Mouse (Mus musculus) hindbrain, embryonic 10.5 days (tissue): Measurements from ENCODE around the gene Armh1. TPM values are rescaled to one million over a fixed set of nuclear protein-coding genes. Genes with fewer than 3 reads are reported as not detected.

Experiments
- DNase-seq: peaks from one replicate; pipeline ENCODE4 v3.0.0-alpha.2; 2017; ENCODE audit warnings: low spot score
- H3K27ac ChIP-seq: fragments of 300-500 bp; sonication (generic); 2 replicates; pipeline ENCODE4 v1.5.1; 2016; ENCODE audit warnings: mild to moderate bottlenecking, moderate library complexity
- H3K27me3 ChIP-seq: fragments of 300-500 bp; sonication (generic); 2 replicates; pipeline ENCODE4 v1.6.1; 2016; ENCODE audit warnings: mild to moderate bottlenecking; ENCODE audit not compliant: poor library complexity, insufficient read depth, severe bottlenecking
- H3K36me3 ChIP-seq: fragments of 300-500 bp; sonication (generic); 2 replicates; pipeline ENCODE4 v1.6.1; 2016; ENCODE audit warnings: mild to moderate bottlenecking, moderate library complexity
- H3K4me1 ChIP-seq: fragments of 300-500 bp; sonication (generic); replicated peaks from 2 replicates; pipeline ENCODE4 v1.6.1; 2016; ENCODE audit warnings: mild to moderate bottlenecking
- H3K4me3 ChIP-seq: fragments of 300-500 bp; sonication (generic); 2 replicates; pipeline ENCODE4 v1.5.1; 2016; ENCODE audit warnings: mild to moderate bottlenecking, moderate library complexity
- H3K9me3 ChIP-seq: fragments of 300-500 bp; sonication (generic); 2 replicates; pipeline ENCODE4 v1.6.1; 2016; ENCODE audit warnings: mild to moderate bottlenecking, moderate library complexity
- WGBS: fragments of 180-500 bp; shearing (Covaris S2); methylation state at CpG from one replicate; pipeline ENCODE4 v1.1.7; 2016; 5-methylcytosine and 5-hydroxymethylcytosine counted together
- polyA plus RNA-seq: library from polyadenylated mRNA; unstranded; fragments of >200 nt; fragmentation: Nextera tagmentation; extraction: Ambion mirVana; gene quantifications from 2 replicates; pipeline ENCODE4 v1.2.1, GENCODE M21; 2016

Armh1 gene
- polyA plus RNA-seq, 1 experiment from 2014 or later = 0.39 TPM

DNA sequence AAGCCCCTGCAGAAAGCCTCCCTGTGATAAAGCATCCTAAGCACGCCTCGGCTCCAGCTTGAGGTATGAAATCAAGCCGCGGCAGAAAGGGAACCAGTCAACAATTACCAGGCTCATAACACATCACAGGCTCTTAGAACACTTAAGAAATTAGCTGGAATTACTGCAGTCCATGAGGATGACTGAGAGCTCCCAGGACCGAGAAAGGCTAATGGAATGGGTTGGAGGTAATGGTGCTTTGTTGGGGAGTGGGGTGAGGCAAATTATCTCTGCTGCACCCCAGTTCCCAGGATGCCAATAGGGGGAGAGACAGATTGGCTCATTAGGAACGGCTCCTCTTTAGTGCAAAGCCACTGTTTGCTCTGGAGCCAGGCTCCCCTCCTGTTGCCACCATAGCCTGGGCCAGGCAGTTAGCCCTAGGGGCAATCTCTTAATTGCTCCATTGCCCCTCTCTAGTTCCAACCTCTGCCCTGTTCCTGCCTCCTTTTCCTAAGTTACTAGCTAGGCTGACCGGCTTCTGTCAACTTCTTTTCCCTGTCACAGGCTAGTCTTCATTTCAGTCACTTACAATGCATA lies 17.7 kb downstream of the Armh1 start:
- H3K36me3 ChIP-seq = no peaks in the 10 kb centered on the region

DNA sequence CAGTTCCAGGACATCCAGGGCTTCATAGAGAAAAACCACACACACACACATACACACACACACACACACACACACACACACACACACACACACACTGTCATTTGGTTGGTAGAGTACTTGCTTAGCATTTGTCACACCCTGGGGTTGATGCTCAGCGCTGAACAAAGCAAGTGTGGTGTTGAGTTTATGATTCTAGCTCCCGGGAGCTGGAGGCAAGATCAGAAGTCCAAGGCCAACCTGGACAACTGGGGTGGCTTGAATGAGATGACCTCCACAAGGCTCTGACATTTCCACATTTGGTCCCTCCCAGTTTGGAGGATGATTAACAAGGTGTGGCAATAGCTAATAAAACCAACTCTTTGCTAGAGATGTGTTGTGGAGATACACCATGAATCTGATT lies 20.7 kb downstream of the Armh1 start:
- H3K27me3 ChIP-seq = no peaks in the 10 kb centered on the region
- H3K4me3 ChIP-seq = no peak overlapping the region
- DNase-seq = no peak
- WGBS = 88% methylated on average over 2 of the region's 2 CpGs
- 0 out of 2 replicates have a peak, but pooled peaks cover 6% of the 10 kb centered on the region for H3K4me1 ChIP-seq
- H3K9me3 ChIP-seq = no peaks in the 10 kb centered on the region
- H3K27ac ChIP-seq = no peak overlapping the region
- H3K36me3 ChIP-seq = no peaks in the 10 kb centered on the region

More for the DNA sequence above, 17.7 kb downstream of the Armh1 start:
- no peak for DNase-seq
- no peaks in the 10 kb centered on the region for H3K27me3 ChIP-seq
- 78% methylated on average over 7 of the region's 7 CpGs for WGBS
- H3K4me1 ChIP-seq = 0 out of 2 replicates have a peak, but pooled peaks cover 6% of the 10 kb centered on the region
- no peak overlapping the region for H3K4me3 ChIP-seq
- no peaks in the 10 kb centered on the region for H3K9me3 ChIP-seq
- H3K27ac ChIP-seq = no peak overlapping the region

DNA sequence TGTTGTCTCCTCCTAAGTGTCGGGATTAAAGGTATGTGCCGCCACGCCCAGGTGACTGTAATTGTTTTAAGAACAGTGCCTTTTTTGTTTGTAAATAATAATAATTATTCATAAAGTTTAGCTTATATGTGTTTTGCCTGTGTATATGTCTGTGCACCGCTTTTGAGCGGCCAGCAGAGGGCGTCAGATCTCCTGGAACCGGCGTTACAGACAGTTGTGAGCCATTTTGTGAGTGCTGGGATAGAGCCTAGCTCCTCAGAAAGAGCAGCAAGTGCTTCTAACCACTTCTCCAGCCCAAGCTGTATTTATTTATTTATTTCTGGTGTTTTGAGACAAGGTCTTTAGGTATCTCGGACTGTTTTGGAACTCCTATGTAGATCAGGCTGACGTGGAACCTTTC lies 21.6 kb downstream of the Armh1 start:
- no peak for DNase-seq
- WGBS = 52% methylated on average over 10 of the region's 10 CpGs

DNA sequence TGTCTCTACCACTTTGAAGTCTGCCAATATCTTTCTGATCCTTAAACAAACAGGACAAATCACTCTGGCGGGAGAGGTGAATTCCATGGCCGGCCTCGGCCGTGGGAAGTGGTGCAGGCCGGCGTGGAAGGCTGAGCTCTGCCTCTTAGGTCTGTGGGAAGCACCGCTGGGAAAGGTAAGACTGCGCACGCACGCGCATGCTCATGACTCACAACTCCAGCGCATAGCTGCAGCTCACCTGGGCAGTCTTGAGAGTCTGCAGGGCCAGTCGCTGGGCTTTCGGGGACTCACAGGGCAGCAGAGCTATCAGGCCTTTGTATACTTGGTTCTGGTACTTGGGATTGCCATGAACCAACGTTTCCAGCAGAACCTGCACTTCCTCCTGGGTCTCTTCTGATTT lies 22.3 kb downstream of the Armh1 start:
- Histone ChIP-seq H3K27ac (no peak overlapping the region), H3K4me3 (no peak overlapping the region), H3K27me3 (no peaks in the 10 kb centered on the region), H3K9me3 (no peaks in the 10 kb centered on the region), H3K4me1 (peaks cover 5% of the 10 kb centered on the region; the same call in 1 of the 2 replicates), H3K36me3 (no peaks in the 10 kb centered on the region)
- DNase-seq = no peak
- WGBS = 71% methylated on average over 15 of the region's 15 CpGs

More for the DNA sequence above, 21.6 kb downstream of the Armh1 start:
- H3K27me3 ChIP-seq = no peaks in the 10 kb centered on the region
- no peak overlapping the region for H3K4me3 ChIP-seq
- no peak overlapping the region for H3K27ac ChIP-seq
- no peaks in the 10 kb centered on the region for H3K9me3 ChIP-seq
- no peaks in the 10 kb centered on the region for H3K36me3 ChIP-seq
- 0 out of 2 replicates have a peak, but pooled peaks cover 3% of the 10 kb centered on the region for H3K4me1 ChIP-seq

DNA sequence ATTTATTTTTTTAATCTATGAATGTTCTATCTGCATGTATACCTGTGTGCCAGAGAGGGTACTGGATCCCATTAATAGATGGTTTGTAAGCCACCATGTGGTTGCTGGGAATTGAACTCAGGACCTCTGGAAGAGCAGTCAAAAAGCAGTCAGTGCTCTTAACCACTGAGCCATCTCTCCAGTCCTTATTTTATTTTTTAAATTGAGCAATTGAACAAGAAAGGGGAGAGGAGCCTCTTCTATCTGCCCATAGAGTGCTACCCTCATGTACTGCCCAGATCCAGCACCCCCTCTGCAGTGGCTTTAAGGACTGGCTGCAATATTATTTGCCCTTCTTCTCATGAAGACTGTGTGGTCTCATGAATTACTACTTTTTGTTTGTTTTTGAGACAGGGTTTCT lies 26.7 kb downstream of the Armh1 start:
- Histone ChIP-seq H3K36me3 (no peaks in the 10 kb centered on the region), H3K27ac (no peak overlapping the region), H3K4me1 (peaks cover 6% of the 10 kb centered on the region; the same call in 1 of the 2 replicates), H3K27me3 (no peaks in the 10 kb centered on the region), H3K4me3 (no peak overlapping the region), H3K9me3 (no peaks in the 10 kb centered on the region)
- DNase-seq = no peak

DNA sequence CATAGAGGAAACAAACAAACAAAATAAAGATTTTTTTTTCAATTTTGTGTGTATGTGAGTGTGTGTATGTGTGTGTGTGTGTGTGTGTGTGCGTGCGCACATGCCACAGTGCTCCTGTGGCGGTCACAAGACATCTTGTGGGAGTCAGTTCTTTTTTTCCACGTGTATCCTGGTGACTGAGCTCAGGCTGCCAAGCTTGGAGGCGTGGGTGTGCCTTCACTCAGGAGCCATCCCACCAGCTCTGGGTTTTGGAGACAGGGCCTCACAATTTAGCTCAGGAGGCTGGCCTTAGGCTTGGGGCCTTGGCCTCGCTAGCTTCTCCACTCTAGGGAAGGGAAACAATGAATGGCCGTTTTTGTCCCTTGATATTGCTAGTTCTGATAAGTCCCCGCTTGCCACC lies 27.8 kb downstream of the Armh1 start:
- H3K9me3 ChIP-seq = no peaks in the 10 kb centered on the region
- 78% methylated on average over 8 of the region's 8 CpGs for WGBS
- H3K36me3 ChIP-seq = no peaks in the 10 kb centered on the region
- no peak for DNase-seq
- peaks cover 6% of the 10 kb centered on the region; the same call in 1 of the 2 replicates for H3K4me1 ChIP-seq
- H3K27me3 ChIP-seq = no peaks in the 10 kb centered on the region
- H3K4me3 ChIP-seq = no peak overlapping the region
- no peak overlapping the region for H3K27ac ChIP-seq

DNA sequence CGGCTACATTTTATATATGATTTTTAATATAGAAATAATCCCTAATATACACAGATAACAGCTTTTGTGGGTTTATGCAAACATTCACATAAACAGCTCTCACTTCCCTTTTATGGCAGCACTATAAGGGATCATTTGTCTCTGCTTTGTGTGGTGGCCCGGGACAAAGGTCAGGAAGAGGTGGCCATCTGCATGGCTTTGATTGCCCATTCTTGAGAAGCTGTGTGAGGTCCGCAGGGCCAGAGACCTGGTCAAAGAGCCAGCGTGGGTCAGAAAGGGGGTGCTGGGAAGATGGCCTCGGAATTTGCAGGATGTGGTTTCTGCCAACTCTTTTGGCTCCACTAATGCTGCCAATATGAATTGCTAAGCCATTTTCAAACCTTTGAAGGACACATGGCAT lies 28.9 kb downstream of the Armh1 start:
- WGBS = 51% methylated on average over 5 of the region's 5 CpGs
- peaks cover 6% of the 10 kb centered on the region; the same call in 1 of the 2 replicates for H3K4me1 ChIP-seq
- H3K9me3 ChIP-seq = no peaks in the 10 kb centered on the region
- H3K4me3 ChIP-seq = no peak overlapping the region
- H3K27ac ChIP-seq = no peak overlapping the region
- no peak for DNase-seq
- no peaks in the 10 kb centered on the region for H3K27me3 ChIP-seq
- H3K36me3 ChIP-seq = no peaks in the 10 kb centered on the region

DNA sequence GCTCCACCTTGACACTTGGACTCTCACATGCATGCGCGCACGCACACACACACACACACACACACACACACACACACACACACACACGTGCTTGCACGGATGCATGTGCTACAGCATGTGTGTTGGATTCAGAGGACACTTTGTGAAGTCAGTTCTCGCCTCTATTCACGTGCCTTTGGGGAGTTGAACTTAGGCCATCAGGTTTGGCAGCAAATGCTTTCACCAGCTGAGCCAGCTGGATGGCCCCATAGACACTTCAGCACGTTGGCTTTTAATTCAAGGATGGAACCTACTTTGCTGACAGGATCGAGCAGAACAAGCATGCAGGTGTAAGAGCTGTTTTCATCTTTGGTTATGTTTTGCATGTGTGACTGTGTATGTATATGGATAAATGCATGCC lies 30.1 kb downstream of the Armh1 start:
- no peak overlapping the region for H3K4me3 ChIP-seq
- H3K27me3 ChIP-seq = no peaks in the 10 kb centered on the region
- DNase-seq = no peak
- no peaks in the 10 kb centered on the region for H3K9me3 ChIP-seq
- no peak overlapping the region for H3K27ac ChIP-seq
- 83% methylated on average over 9 of the region's 9 CpGs for WGBS
- H3K36me3 ChIP-seq = no peaks in the 10 kb centered on the region
- peaks cover 6% of the 10 kb centered on the region; the same call in 1 of the 2 replicates for H3K4me1 ChIP-seq

DNA sequence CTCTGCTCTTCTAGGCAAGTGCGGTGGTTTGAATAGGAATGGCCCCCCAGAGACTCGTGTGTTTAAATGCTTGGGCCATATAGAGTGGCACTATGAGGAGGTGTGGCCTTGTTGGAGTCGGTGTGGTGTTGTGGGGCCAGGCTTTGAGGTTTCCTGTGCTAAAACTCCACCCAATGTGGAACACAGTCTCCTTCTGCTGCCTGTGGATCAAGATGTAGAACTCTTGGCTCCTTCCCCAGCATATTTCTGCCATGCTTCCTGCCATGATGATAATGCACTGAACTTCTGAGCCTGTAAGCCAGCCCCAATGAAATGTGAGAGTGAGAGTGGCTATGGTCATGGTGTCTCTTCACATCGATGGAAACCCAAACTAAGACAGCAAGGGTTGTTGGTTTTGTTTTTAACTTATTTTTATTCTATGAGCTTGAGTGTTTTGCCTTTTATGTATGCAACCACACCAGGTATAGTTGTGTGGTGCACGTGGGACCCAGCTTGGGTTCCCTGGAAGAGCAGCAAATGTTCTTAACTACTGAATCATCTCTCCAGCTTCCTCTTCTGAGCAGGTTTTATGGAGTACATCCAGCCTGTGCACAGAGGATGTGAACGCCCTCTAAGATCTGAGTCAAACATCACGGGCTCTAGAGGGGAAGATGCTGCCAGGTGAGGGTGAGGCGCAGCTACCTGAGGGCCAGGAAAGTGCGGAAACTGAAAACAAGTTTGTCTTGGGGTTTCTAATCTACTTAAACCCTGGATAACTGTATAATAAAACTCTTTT lies 31.0 kb downstream of the Armh1 start:
- H3K9me3 ChIP-seq = no peaks in the 10 kb centered on the region
- no peak overlapping the region for H3K4me3 ChIP-seq
- WGBS = 81% methylated on average over 9 of the region's 9 CpGs
- peaks cover 6% of the 10 kb centered on the region; the same call in 1 of the 2 replicates for H3K4me1 ChIP-seq
- H3K27ac ChIP-seq = no peak overlapping the region
- H3K36me3 ChIP-seq = no peaks in the 10 kb centered on the region
- DNase-seq = no peak
- H3K27me3 ChIP-seq = no peaks in the 10 kb centered on the region

DNA sequence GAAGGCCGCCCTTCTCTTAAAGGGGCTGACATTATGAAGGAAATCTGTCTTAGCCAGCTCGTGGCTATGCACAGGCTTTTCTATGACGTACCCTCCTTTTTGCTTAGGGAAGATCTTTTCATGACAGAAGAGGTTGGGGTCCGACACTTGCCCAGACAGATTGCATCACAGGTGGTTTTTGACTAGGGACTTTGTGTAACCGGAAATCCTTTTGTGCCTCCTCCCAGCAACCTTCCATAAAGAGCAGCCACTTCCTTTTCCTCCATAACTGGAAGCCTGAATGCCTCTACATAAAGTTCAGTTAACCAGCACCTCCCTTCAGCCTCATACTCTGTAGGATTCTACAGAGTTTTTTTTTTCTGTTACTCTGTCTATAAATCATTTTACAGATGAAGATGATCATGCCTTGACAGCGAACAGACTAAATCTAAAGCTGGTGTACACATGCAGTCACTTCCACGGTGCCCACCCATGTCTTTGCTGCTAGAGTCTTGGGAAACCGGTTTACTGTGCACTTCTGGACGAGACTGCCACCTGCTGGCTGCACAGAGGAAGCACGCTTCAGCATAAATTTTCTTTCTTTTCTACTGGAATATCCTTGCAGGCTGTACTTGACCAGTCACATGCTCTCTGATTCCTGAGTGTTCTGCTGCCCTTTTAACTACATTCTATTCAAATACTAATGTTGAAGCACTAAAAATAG lies 33.3 kb downstream of the Armh1 start:
- WGBS = 42% methylated on average over 10 of the region's 10 CpGs
- H3K4me3 ChIP-seq = no peak overlapping the region
- no peak overlapping the region for H3K27ac ChIP-seq
- H3K9me3 ChIP-seq = no peaks in the 10 kb centered on the region
- H3K27me3 ChIP-seq = no peaks in the 10 kb centered on the region
- peak; percentile 53 for DNase-seq
- H3K36me3 ChIP-seq = no peaks in the 10 kb centered on the region
- H3K4me1 ChIP-seq = no peaks in the 10 kb centered on the region

DNA sequence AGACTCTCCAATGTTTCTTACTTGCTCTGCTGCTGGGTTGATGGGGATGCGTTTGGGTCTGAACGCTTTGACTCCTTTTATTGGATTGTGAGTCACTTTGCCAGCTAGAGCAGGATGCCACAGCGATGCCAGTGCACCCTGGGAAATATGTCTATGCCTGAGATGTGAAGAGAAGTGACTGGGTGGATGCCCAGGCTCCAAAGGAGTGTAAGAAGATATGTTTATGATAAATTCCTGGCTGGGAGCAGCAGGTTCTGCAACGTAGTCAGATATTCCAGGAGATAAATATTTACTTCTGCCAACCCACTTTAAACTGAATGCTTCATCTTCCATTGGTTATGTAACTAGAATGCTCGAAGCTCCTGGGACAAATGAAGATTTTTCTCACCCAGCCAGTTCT lies 34.9 kb downstream of the Armh1 start:
- Histone ChIP-seq H3K4me1 (no peaks in the 10 kb centered on the region; the same call in 1 of the 2 replicates), H3K36me3 (no peaks in the 10 kb centered on the region), H3K4me3 (no peak overlapping the region), H3K27ac (no peak overlapping the region), H3K9me3 (no peaks in the 10 kb centered on the region), H3K27me3 (no peaks in the 10 kb centered on the region)
- DNase-seq = no peak
- 83% methylated on average over 5 of the region's 5 CpGs for WGBS

DNA sequence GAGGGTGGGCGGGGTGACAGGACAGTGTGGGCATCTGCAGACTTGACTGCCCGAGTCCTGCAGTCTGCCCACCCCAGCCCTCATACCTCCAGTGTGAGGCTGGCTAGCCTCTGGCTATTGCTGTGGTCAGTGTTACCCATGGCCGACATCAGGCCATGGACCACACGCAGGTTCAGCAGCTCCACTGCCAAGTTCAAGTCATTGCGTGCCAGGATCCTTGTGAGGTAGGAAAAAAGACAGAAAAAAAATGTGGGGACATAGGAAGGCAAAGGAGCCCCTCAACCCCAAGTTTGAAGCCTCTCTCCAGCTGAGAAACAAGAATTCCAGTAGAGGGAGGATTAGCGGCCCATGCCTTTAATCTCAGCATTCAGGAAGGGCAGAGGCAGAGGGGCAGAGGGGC lies 37.7 kb downstream of the Armh1 start:
- Histone ChIP-seq H3K27ac (no peak overlapping the region), H3K9me3 (no peaks in the 10 kb centered on the region), H3K36me3 (no peaks in the 10 kb centered on the region), H3K4me1 (no peaks in the 10 kb centered on the region; the same call in 1 of the 2 replicates), H3K27me3 (0 out of 2 replicates have a peak, but pooled peaks cover 5% of the 10 kb centered on the region), H3K4me3 (no peak overlapping the region)
- 82% methylated on average over 6 of the region's 6 CpGs for WGBS
- no peak for DNase-seq
